Mouse (Mus musculus): ENCODE data around the gene Gm17364. TPM values are rescaled to one million over a fixed set of nuclear protein-coding genes. Genes with fewer than 3 reads are reported as not detected.
A peak's percentile ranks its signal among the peaks of the same experiment; 100 is the strongest.
"Not testable (repeated sequence)": the region's sequence is repeated elsewhere in the genome, so short reads cannot be mapped to it uniquely, and the experiment has no call there.

Gm17364 gene
- polyA plus RNA-seq, 1 experiment from 2014 or later = not detected

- no peak overlapping the region for H3K9ac ChIP-seq (ENCODE audit: low read depth, low read length)
- H3K27ac ChIP-seq = no peak overlapping the region
- WGBS = 89% methylated on average over 3 of the region's 3 CpGs
- no peak overlapping the region for H3K4me3 ChIP-seq (replicated peaks; ENCODE audit: low read depth, low read length)
- H3K27me3 ChIP-seq (ENCODE audit: insufficient read depth, low read length) = no peaks in the 10 kb centered on the region
- no peaks in the 10 kb centered on the region for H3K36me3 ChIP-seq (ENCODE audit: insufficient read depth, low read length)
- no peak for DNase-seq (ENCODE audit: low spot score)
- no peak for ATAC-seq (replicated peaks; ENCODE audit: low FRiP score, low read depth)
- H3K9me3 ChIP-seq (replicated peaks; ENCODE audit: low read length) = no peaks in the 10 kb centered on the region
- no peak overlapping the region for H3K4me2 ChIP-seq (ENCODE audit: low read length)
- TF ChIP-seq CTCF (IDR thresholded peaks at IDR 0.05; ENCODE audit: low read depth) = no peak
- H3K4me1 ChIP-seq (replicated peaks; ENCODE audit: insufficient read depth, low read length) = no peaks in the 10 kb centered on the region
Observed at GRCm38 (mm10) chr13:41256962-41257361, 16.8 kb downstream of the Gm17364 start.

DNA sequence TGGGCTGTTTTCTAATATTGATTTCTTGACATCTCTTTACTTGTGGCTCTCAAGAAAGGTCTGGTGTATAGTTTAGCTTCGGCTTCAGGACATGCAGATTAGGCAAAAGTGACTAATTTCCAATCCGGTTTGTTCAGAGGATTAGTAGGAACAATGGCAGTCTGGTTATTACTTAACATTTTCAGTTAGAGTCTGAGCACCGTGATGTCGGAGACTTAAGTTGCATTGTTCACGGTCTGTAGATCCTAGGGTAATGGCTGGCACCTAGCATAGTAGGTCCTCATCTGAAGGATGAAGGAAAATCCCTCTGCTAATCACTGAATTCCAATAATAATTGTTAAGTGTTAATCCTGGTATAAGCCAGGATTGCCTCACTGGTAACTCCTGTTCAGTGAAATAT, 17.7 kb downstream of the Gm17364 start:
- WGBS = 90% methylated on average over 5 of the region's 5 CpGs
- H3K9me3 ChIP-seq (replicated peaks; ENCODE audit: low read length) = no peaks in the 10 kb centered on the region
- H3K4me3 ChIP-seq (replicated peaks; ENCODE audit: low read depth, low read length) = no peak overlapping the region
- H3K9ac ChIP-seq (ENCODE audit: low read depth, low read length) = no peak overlapping the region
- H3K4me2 ChIP-seq (ENCODE audit: low read length) = no peak overlapping the region
- H3K4me1 ChIP-seq (replicated peaks; ENCODE audit: insufficient read depth, low read length) = no peaks in the 10 kb centered on the region
- ATAC-seq (replicated peaks; ENCODE audit: low FRiP score, low read depth) (no peak), DNase-seq (ENCODE audit: low spot score) (no peak)
- H3K27ac ChIP-seq = no peak overlapping the region
- no peak for TF ChIP-seq CTCF (IDR thresholded peaks at IDR 0.05; ENCODE audit: low read depth)
- no peaks in the 10 kb centered on the region for H3K36me3 ChIP-seq (ENCODE audit: insufficient read depth, low read length)
- H3K27me3 ChIP-seq (ENCODE audit: insufficient read depth, low read length) = no peaks in the 10 kb centered on the region

DNA sequence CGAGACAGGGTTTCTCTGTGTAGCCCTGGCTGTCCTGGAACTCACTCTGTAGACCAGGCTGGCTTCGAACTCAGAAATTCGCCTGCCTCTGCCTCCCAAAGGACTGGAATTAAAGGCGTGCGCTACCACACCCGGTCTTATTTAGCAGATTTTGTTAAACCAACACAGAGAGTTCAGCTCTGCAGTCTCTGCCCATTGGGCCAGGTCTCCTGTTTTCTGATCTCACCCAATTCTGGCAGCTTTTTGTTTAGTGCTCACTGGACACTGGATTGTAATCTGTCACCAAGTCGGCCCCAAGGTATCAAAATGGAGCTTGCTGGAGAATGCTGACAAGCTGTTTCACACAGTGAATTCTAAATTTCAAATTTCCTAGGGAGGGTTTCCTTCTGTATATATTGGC, 21.0 kb downstream of the Gm17364 start:
- Histone ChIP-seq H3K4me2 (ENCODE audit: low read length) (no peak overlapping the region), H3K27ac (no peak overlapping the region), H3K9me3 (replicated peaks; ENCODE audit: low read length) (no peaks in the 10 kb centered on the region), H3K27me3 (ENCODE audit: insufficient read depth, low read length) (no peaks in the 10 kb centered on the region), H3K9ac (ENCODE audit: low read depth, low read length) (no peak overlapping the region), H3K4me1 (replicated peaks; ENCODE audit: insufficient read depth, low read length) (no peaks in the 10 kb centered on the region), H3K36me3 (ENCODE audit: insufficient read depth, low read length) (no peaks in the 10 kb centered on the region), H3K4me3 (replicated peaks; ENCODE audit: low read depth, low read length) (no peak overlapping the region)
- DNase-seq (ENCODE audit: low spot score) (no peak), ATAC-seq (replicated peaks; ENCODE audit: low FRiP score, low read depth) (no peak)
- WGBS = 93% methylated on average over 7 of the region's 7 CpGs
- no peak for TF ChIP-seq CTCF (IDR thresholded peaks at IDR 0.05; ENCODE audit: low read depth)

DNA sequence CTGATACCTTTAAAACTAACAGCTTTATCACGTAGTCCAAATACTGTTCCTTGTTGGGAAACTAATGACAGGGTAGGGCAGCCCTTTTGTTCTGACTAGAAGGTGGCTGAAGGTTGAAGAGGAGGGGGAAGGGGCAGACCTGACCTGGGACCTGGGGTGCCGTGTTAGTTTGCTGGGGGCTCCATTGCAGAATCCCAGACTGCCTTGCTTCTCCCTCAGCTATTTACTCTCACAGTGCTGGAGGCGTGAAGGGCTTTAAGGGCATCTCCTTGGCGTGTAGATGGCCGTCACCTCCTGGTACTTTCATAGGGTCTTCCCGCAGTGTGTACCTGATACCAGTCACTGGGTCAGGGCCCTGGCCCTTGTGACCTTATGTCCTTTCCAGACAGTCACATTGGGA, 21.6 kb downstream of the Gm17364 start:
- Histone ChIP-seq H3K4me3 (replicated peaks; ENCODE audit: low read depth, low read length) (no peak overlapping the region), H3K36me3 (ENCODE audit: insufficient read depth, low read length) (no peaks in the 10 kb centered on the region), H3K27me3 (ENCODE audit: insufficient read depth, low read length) (no peaks in the 10 kb centered on the region), H3K9me3 (replicated peaks; ENCODE audit: low read length) (no peaks in the 10 kb centered on the region), H3K27ac (no peak overlapping the region), H3K9ac (ENCODE audit: low read depth, low read length) (no peak overlapping the region), H3K4me1 (replicated peaks; ENCODE audit: insufficient read depth, low read length) (no peaks in the 10 kb centered on the region), H3K4me2 (ENCODE audit: low read length) (no peak overlapping the region)
- DNase-seq (ENCODE audit: low spot score) (no peak), ATAC-seq (replicated peaks; ENCODE audit: low FRiP score, low read depth) (no peak)
- no peak for TF ChIP-seq CTCF (IDR thresholded peaks at IDR 0.05; ENCODE audit: low read depth)
- 80% methylated on average over 6 of the region's 6 CpGs for WGBS

- H3K4me1 ChIP-seq (replicated peaks; ENCODE audit: insufficient read depth, low read length) = no peaks in the 10 kb centered on the region
- no peak overlapping the region for H3K9ac ChIP-seq (ENCODE audit: low read depth, low read length)
- no peak overlapping the region for H3K4me3 ChIP-seq (replicated peaks; ENCODE audit: low read depth, low read length)
- H3K27ac ChIP-seq = no peak overlapping the region
- TF ChIP-seq CTCF (IDR thresholded peaks at IDR 0.05; ENCODE audit: low read depth) = no peak
- no peak overlapping the region for H3K4me2 ChIP-seq (ENCODE audit: low read length)
- H3K36me3 ChIP-seq (ENCODE audit: insufficient read depth, low read length) = no peaks in the 10 kb centered on the region
- WGBS = 54% methylated on average over 5 of the region's 5 CpGs
- H3K27me3 ChIP-seq (ENCODE audit: insufficient read depth, low read length) = no peaks in the 10 kb centered on the region
- DNase-seq (ENCODE audit: low spot score) = no peak
- ATAC-seq (replicated peaks; ENCODE audit: low FRiP score, low read depth) = no peak
- H3K9me3 ChIP-seq (replicated peaks; ENCODE audit: low read length) = no peaks in the 10 kb centered on the region
Observed at GRCm38 (mm10) chr13:41251667-41252066, 22.1 kb downstream of the Gm17364 start.

- H3K9me3 ChIP-seq (replicated peaks; ENCODE audit: low read length); H3K4me3 ChIP-seq (replicated peaks; ENCODE audit: low read depth, low read length); H3K27ac ChIP-seq; H3K27me3 ChIP-seq (ENCODE audit: insufficient read depth, low read length); DNase-seq (ENCODE audit: low spot score); H3K9ac ChIP-seq (ENCODE audit: low read depth, low read length); H3K36me3 ChIP-seq (ENCODE audit: insufficient read depth, low read length); ATAC-seq (replicated peaks; ENCODE audit: low FRiP score, low read depth); H3K4me1 ChIP-seq (replicated peaks; ENCODE audit: insufficient read depth, low read length); H3K4me2 ChIP-seq (ENCODE audit: low read length): not testable (repeated sequence)
- WGBS = 93% methylated on average over 5 of the region's 5 CpGs
Observed at GRCm38 (mm10) chr13:41251232-41251631, 22.5 kb downstream of the Gm17364 start.

DNA sequence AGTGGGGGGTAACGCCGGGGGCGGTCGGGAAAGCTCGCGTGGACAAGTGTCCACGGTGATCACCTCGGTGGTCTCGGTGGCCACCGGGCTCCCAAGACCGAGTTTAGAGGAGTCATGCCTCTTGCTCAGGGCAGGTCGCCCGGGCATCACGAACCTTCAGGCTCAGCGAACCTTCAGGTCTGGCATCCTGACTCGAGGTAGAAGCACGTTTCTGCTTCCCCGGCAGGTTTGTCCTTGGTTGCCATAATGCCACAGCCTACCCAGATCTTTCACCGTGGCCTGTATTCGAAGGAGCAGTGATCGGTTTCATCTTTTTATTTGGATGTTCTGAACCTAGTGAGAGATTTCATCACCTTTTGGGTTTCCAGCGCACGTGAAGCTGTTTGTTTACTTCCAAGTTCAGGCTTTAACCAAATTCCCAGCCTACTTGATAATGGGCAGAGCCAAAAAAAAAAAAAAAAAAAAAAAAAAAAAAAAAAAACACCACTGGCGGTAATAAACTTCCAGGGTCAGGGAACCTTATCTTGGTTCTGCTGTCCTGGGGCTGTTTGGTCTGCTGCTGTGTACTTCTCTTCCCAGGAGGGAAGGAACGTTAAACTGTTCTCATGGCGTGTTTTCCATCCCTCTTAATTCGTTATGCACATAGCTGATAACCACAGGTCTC, 23.3 kb downstream of the Gm17364 start:
- Histone ChIP-seq H3K4me3 (replicated peaks; ENCODE audit: low read depth, low read length) (peak overlapping the region; percentile 71), H3K36me3 (ENCODE audit: insufficient read depth, low read length) (no peaks in the 10 kb centered on the region), H3K27ac (peak overlapping the region; percentile 90), H3K9me3 (replicated peaks; ENCODE audit: low read length) (no peaks in the 10 kb centered on the region), H3K4me1 (replicated peaks; ENCODE audit: insufficient read depth, low read length) (no peaks in the 10 kb centered on the region), H3K4me2 (ENCODE audit: low read length) (peak overlapping the region; percentile 82), H3K9ac (ENCODE audit: low read depth, low read length) (peak overlapping the region; percentile 87), H3K27me3 (ENCODE audit: insufficient read depth, low read length) (no peaks in the 10 kb centered on the region)
- peak; percentile 33 for DNase-seq (ENCODE audit: low spot score)
- 1% methylated on average over 27 of the region's 27 CpGs for WGBS
- TF ChIP-seq CTCF (IDR thresholded peaks at IDR 0.05; ENCODE audit: low read depth) = no peak
- ATAC-seq (replicated peaks; ENCODE audit: low FRiP score, low read depth) = no peak
